Mouse (Mus musculus): ENCODE measurements around the gene Olfr676. TPM values are rescaled to one million over a fixed set of nuclear protein-coding genes. Genes with fewer than 3 reads are reported as not detected.
"Not testable (repeated sequence)": the region's sequence is repeated elsewhere in the genome, so short reads cannot be mapped to it uniquely, and the experiment has no call there.

The Olfr676 gene
- not detected for total RNA-seq (2022)

- DNase-seq (ENCODE audit: low spot score) = no peak
Measured at GRCm38 (mm10) chr7:105032398-105032797, at the start of gene Olfr676. Gene Olfr676, plus strand, starts transcription at chr7:105032698.

DNA sequence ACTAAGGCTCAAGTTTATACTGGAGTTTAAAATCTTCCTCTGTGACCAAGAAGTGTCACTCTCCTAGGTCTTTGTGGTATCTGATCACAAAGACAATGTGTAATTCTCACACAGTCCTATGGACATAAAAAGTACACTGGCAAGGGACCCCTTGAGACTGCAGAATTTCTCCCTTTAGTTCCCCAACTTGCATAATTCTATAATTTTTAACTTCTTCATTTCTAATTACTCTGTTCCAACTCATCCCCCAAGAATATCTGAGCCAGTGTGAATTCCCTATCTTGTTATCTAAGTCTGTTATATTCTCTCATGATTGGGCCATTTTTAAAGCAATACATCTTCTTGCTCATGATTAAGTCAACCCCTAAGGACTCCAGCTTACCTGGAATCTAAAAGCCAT is 30.6 kb upstream of the Olfr676 start, which contains the start of gene Olfr672:
Olfr672 (minus strand) TSS at position 101 of the 400 bp plus-strand sequence.
- DNase-seq (ENCODE audit: low spot score) = no peak

DNA sequence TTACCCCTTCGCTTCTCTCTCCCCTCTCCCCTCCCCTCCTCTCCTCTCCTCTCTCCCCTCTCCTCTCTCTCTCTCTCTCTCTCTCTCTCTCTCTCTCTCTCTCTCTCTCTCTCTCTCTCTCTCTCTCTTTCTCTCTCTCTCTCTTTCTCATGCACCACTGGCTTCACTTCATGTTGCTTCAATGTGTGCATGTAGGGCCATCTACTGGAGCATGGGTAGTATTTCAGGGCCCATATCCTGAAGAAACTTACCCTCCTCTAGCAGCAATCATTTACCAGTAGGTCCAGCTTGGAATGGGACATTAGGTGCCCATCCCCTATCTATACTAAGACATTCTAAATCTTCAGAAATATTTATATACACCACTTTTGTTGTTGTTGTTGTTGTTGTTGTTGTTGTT is 10.0 kb upstream of the Olfr676 start:
- no peak for DNase-seq (ENCODE audit: low spot score)

GRCm38 (mm10) chr7:105028360-105028759 is 4.1 kb upstream of the Olfr676 start, which contains the start of gene Olfr675:
Gene Olfr675, minus strand, starts transcription at chr7:105028460.
- DNase-seq (ENCODE audit: low spot score) = no peak

DNA sequence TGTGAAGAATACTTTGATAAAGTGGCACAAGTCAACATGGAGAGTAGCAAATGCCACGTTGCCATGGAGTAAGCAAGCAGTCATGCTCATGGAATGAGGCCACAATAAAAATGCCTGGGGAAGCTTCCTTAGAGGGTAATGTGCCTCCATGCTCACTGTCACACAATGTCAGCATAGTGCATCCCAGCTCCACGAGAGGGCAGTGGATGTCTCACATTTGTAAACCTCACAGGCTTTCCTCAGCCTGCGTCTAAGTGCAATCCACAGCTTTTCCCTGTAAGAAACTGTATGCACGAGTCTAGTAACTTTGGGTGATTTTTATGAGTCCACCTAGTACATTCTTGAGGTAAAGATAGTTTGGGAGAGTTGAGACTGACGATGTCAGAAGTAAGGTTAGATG is 1.3 kb downstream of the Olfr676 start:
- DNase-seq (ENCODE audit: low spot score) = not testable (repeated sequence)

DNA sequence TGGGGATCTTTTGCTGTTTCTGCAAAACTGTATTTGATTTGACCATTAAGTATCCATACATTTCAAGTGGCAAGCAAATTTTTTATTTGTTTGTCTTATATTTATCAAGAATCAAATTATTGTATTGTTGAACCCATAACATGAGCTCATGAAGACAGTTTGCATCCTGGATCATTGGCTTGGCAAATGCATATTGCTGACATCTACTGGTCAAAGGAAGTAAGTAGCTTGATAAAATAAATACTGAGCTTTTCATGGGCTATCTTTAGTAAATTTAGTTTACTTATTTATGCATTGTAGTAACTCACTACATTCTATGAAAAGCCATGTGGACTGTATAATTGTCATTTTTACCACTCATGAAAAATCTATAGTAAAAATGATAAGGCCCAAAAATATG is 26.5 kb downstream of the Olfr676 start:
- no peak for DNase-seq (ENCODE audit: low spot score)

DNA sequence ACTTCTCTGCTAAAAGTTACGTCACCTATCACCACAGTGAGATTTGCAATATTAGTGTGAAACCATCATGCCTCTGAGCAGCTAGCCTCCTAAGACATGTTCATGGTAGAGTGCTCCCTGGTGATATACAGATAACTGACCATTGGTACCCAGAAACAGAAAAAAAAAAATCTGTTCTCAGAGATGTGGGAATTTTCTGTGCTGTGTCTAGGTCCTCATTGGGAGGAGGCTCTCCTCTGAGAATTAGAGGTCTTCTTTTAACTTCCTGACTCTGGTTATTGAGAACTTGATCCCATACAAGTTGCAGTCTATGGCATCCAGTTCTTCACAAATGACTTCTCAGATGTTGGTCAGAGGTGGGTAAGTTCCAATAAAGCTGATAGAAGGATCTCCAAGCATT is 31.7 kb downstream of the Olfr676 start, which contains the start of gene Olfr678:
Olfr678 (plus strand) TSS at position 301 of the 400 bp plus-strand sequence.
- no peak for DNase-seq (ENCODE audit: low spot score)

GRCm38 (mm10) chr7:105080905-105081304 is 48.4 kb downstream of the Olfr676 start, which contains the start of gene Olfr679:
Gene Olfr679, plus strand, starts transcription at chr7:105081205.
- DNase-seq (ENCODE audit: low spot score) = no peak

Other genes starting within 250 kb of the Olfr676 start
- not detected for gene Usp17lb, start 190.1 kb upstream of the Olfr676 start, total RNA-seq (2022)
- gene Usp17la, start 175.7 kb upstream of the Olfr676 start, total RNA-seq (2022) = not detected
- not detected for gene Olfr665, start 154.7 kb upstream of the Olfr676 start, total RNA-seq (2022)
- gene Olfr666, start 136.7 kb upstream of the Olfr676 start, total RNA-seq (2022) = not detected
- gene Olfr667, start 111.2 kb upstream of the Olfr676 start, total RNA-seq (2022) = not detected
- gene Olfr668, start 104.6 kb upstream of the Olfr676 start, total RNA-seq (2022) = not detected
- gene Olfr669, start 98.5 kb upstream of the Olfr676 start, total RNA-seq (2022) = not detected
- gene Olfr670, start 70.1 kb upstream of the Olfr676 start, total RNA-seq (2022) = not detected
- not detected for gene Olfr671, start 53.6 kb upstream of the Olfr676 start, total RNA-seq (2022)
- not detected for gene Olfr672, start 30.7 kb upstream of the Olfr676 start, total RNA-seq (2022)
- not detected for gene Olfr675, start 4.2 kb upstream of the Olfr676 start, total RNA-seq (2022)
- not detected for gene Olfr677, start 18.7 kb downstream of the Olfr676 start, total RNA-seq (2022)
- gene Olfr678, start 31.8 kb downstream of the Olfr676 start, total RNA-seq (2022) = not detected
- not detected for gene Olfr679, start 48.5 kb downstream of the Olfr676 start, total RNA-seq (2022)
- gene Olfr680-ps1, start 60.1 kb downstream of the Olfr676 start, total RNA-seq (2022) = not detected
- gene Olfr681, start 84.1 kb downstream of the Olfr676 start, total RNA-seq (2022) = not detected
- gene Olfr683, start 114.3 kb downstream of the Olfr676 start, total RNA-seq (2022) = not detected
- not detected for gene Olfr684, start 131.0 kb downstream of the Olfr676 start, total RNA-seq (2022)
- gene Olfr685, start 153.3 kb downstream of the Olfr676 start, total RNA-seq (2022) = not detected
- not detected for gene Olfr686, start 174.8 kb downstream of the Olfr676 start, total RNA-seq (2022)

All from heart, adult 8-10 months (tissue).